In the genomic region with DNA sequence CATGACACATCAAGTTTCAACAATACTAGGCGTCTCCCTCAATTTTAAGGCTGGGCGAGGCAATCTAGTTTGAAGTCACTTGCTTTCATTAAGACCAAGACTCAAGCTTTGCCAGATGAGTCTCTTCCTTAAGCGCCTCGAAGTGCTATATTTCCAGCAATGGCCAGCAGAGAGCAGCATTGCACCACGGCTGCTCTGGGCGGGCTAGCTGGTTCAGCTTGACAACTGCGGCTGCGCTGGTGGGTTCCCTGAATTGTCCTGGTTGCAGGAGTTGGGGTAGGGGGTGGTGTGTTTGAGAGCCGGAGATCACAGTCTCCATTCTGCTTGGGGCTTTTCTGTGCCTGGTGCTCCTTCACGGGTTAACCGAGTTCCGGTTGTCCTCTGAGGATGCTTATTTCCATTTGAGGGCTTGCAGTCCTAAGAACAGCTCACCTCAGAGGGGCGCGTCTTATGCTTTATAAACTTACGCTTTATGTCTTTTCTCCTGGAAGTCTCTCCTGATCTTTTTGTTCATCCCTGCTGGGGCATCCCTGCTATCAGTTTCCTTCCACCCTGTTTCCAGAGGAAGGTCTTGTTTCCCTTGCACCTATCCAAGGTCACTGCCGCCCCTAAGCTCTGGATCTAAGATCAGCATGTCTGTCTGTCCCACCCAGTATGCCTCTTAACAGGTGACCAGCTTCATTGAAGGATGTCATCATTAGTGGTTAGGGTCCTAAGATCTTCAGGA, we compare ENCODE assay signal across 8 mouse cellular contexts. TPM values are rescaled to one million over a fixed set of nuclear protein-coding genes. Genes with fewer than 3 reads are reported as not detected.
DNase-seq lines count a peak whose midpoint lies in the region; ATAC-seq lines count a peak whose summit lies in the region.

No protein-coding gene starts in this region.

- DNase-seq in 3T3-L1 (ENCODE audit: low read depth, low spot score) = peak; percentile 74
- DNase-seq in Muller cell, postnatal 12 days (ENCODE audit: inconsistent ontology term) = peak; percentile 56
- DNase-seq in cerebellum, postnatal 36 days = peak; percentile 74 to 79
- peak; percentile 69 for DNase-seq in gastrocnemius, postnatal 14 days
- DNase-seq in liver, embryonic 13.5 days = peak; percentile 28
- peak; percentile 79 for DNase-seq in ovary, postnatal 14 days (ENCODE audit: low spot score)
- peak; percentile 55 to 62 for DNase-seq in urinary bladder, postnatal 36 days (ENCODE audit: low spot score in 2 of 2)

- no peaks in the 10 kb centered on the region for H3K4me1 ChIP-seq in kidney, embryonic 14.5 days (ENCODE audit: control insufficient read depth, insufficient read depth, low read length)
- H3K4me1 ChIP-seq in liver, embryonic 13.5 days (replicated peaks) = no peaks in the 10 kb centered on the region

- H3K4me3 ChIP-seq in kidney, embryonic 14.5 days (ENCODE audit: low read length) = no peak overlapping the region
- no peak overlapping the region for H3K4me3 ChIP-seq in liver, embryonic 13.5 days (replicated peaks)

- ATAC-seq in kidney, embryonic 14.5 days (ENCODE audit: low FRiP score, low TSS enrichment) = peak; percentile 60; the same call in 1 of the 2 replicates
- no peak for ATAC-seq in liver, embryonic 13.5 days (ENCODE audit: low read depth)

- no peak overlapping the region for H3K27ac ChIP-seq in kidney, embryonic 14.5 days (ENCODE audit: low read depth, low read length)
- no peak overlapping the region for H3K27ac ChIP-seq in liver, embryonic 13.5 days

- H3K9ac ChIP-seq in kidney, embryonic 14.5 days (ENCODE audit: low read depth, low read length) = no peak overlapping the region
- no peak overlapping the region for H3K9ac ChIP-seq in liver, embryonic 13.5 days

- intact Hi-C loops in gastrocnemius, postnatal 14 days (cut with DNase I; ENCODE audit: low total_unique reads) = no loop called here

- peaks cover 8% of the 10 kb centered on the region for H3K27me3 ChIP-seq in kidney, embryonic 14.5 days (ENCODE audit: control insufficient read depth, insufficient read depth, low read length)
- peaks cover 11% of the 10 kb centered on the region for H3K27me3 ChIP-seq in liver, embryonic 13.5 days

- H3K9me3 ChIP-seq in kidney, embryonic 14.5 days (ENCODE audit: control insufficient read depth, low read length) = no peaks in the 10 kb centered on the region
- no peaks in the 10 kb centered on the region for H3K9me3 ChIP-seq in liver, embryonic 13.5 days (replicated peaks)

- 19% methylated on average over 16 of the region's 16 CpGs for WGBS in kidney, embryonic 14.5 days
- WGBS in liver, embryonic 13.5 days (ENCODE audit: insufficient replicate concordance) = 20% methylated on average over 16 of the region's 16 CpGs

- H3K4me2 ChIP-seq in kidney, embryonic 14.5 days (replicated peaks; ENCODE audit: low read depth, low read length) = no peak overlapping the region
- no peak overlapping the region for H3K4me2 ChIP-seq in liver, embryonic 13.5 days

- H3K36me3 ChIP-seq in kidney, embryonic 14.5 days (ENCODE audit: control insufficient read depth, insufficient read depth, low read length) = no peaks in the 10 kb centered on the region
- H3K36me3 ChIP-seq in liver, embryonic 13.5 days = no peaks in the 10 kb centered on the region

RNA-seq across cellular contexts. Expression of a gene that starts 9.0 kb away (rescaled TPM):
- total RNA-seq in gastrocnemius, postnatal 14 days (2021) = under 1 TPM; 0.04 to 0.24 TPM
- polyA plus RNA-seq in kidney, embryonic 14.5 days (2014; fragmentation: Nextera tagmentation; extraction: Ambion mirVana) = 0.51 and 0.76 TPM in 2 replicates
- polyA plus RNA-seq in liver, embryonic 13.5 days (2015; fragmentation: Nextera tagmentation; extraction: Ambion mirVana) = 0.07 and 0.15 TPM in 2 replicates

Comparison
In these comparisons a context has a peak if more than half of its experiments do, and no peak if none do; other contexts are left out.
1. DNase-seq: peak in every context shown above with its lines; median percentile 79 in ovary, postnatal 14 days; 76 in cerebellum, postnatal 36 days; 74 in 3T3-L1; 69 in gastrocnemius, postnatal 14 days; 58 in urinary bladder, postnatal 36 days; 56 in Muller cell, postnatal 12 days; 28 in liver, embryonic 13.5 days.